Mouse (Mus musculus) CH12.LX (cell line): ENCODE measurements at regions not wholly inside any gene's neighbourhood (a gene's known extent, or its start where the extent isn't known, plus 50 kb on each side); places are given as distances from the start of the nearest gene placed in this dataset.

Source experiments
- DNase-seq: peaks from one replicate; pipeline ENCODE4 v3.0.0-alpha.2; 2013; ENCODE audit errors: extremely low read depth
- H3K27ac ChIP-seq: 2 replicates; pipeline ENCODE4 v1.5.1; 2012; ENCODE audit warnings: low read depth, mild to moderate bottlenecking, control low read depth, moderate library complexity; ENCODE audit not compliant: insufficient read depth
- H3K27me3 ChIP-seq: replicated peaks from 2 replicates; pipeline ENCODE3; 2012; ENCODE audit warnings: inconsistent platforms
- H3K36me3 ChIP-seq, 2 experiments: replicated peaks in 1 of 2; 2 replicates each; pipeline versions ENCODE3 to v1.6.1; 2012; ENCODE audit warnings: inconsistent platforms in 1 of 2, low read length in 1 of 2, mild to moderate bottlenecking in 1 of 2, mixed read lengths in 1 of 2, moderate library complexity in 1 of 2; ENCODE audit not compliant: control insufficient read depth in 1 of 2, insufficient read depth in 1 of 2
- H3K4me1 ChIP-seq, 2 experiments: 2 replicates each; pipeline ENCODE4 v1.6.1; 2012; ENCODE audit warnings: inconsistent platforms in 1 of 2, moderate library complexity in 1 of 2; ENCODE audit not compliant: insufficient read depth in 2 of 2, control insufficient read depth in 1 of 2
- H3K4me2 ChIP-seq: 2 replicates; pipeline ENCODE4 v1.6.1; 2012; ENCODE audit warnings: low read depth, mild to moderate bottlenecking, control low read depth; ENCODE audit not compliant: poor library complexity, insufficient read depth, severe bottlenecking
- H3K4me3 ChIP-seq, 3 experiments: fragments of 150-350 bp in 1 of 3; sonication (generic) in 1 of 3; replicated peaks in 1 of 3; 2 replicates each; pipeline versions ENCODE3 to v1.5.1; 2011 to 2012; ENCODE audit warnings: low read depth in 2 of 3, low read length in 2 of 3, mild to moderate bottlenecking in 2 of 3, moderate library complexity in 2 of 3, control low read depth in 1 of 3, improper control_type of control experiment in 1 of 3, inconsistent platforms in 1 of 3, mixed read lengths in 1 of 3; ENCODE audit not compliant: poor library complexity in 1 of 3
- H3K79me2 ChIP-seq: replicated peaks from 2 replicates; pipeline ENCODE4 v1.6.1; 2012; ENCODE audit warnings: mild to moderate bottlenecking, moderate library complexity; ENCODE audit not compliant: control insufficient read depth, poor library complexity, insufficient read depth, severe bottlenecking; ENCODE audit errors: extremely low read depth
- H3K9ac ChIP-seq: 2 replicates; pipeline ENCODE4 v1.6.1; 2012; ENCODE audit warnings: low read depth, mild to moderate bottlenecking, control low read depth, moderate library complexity; ENCODE audit not compliant: insufficient read depth
- H3K9me3 ChIP-seq: replicated peaks from 2 replicates; pipeline ENCODE3; 2012; ENCODE audit warnings: low read length, inconsistent platforms, mixed read lengths
- BHLHE40 ChIP-seq: IDR thresholded peaks from 2 replicates; pipeline ENCODE4 v1.6.1; 2011; ENCODE audit warnings: mild to moderate bottlenecking, low read depth, low read length, improper control_type of control experiment
- CHD1 ChIP-seq: IDR thresholded peaks from 2 replicates; pipeline ENCODE4 v1.6.1; 2012; ENCODE audit warnings: low read depth, low read length, improper control_type of control experiment, inconsistent platforms
- E2F4 ChIP-seq: IDR thresholded peaks from 2 replicates; pipeline ENCODE4 v1.6.1; 2011; ENCODE audit warnings: low read depth, low read length, improper control_type of control experiment; ENCODE audit not compliant: insufficient replicate concordance
- ELF1 ChIP-seq: IDR thresholded peaks from 2 replicates; pipeline ENCODE4 v1.6.1; 2014; ENCODE audit warnings: low read depth, mild to moderate bottlenecking, inconsistent platforms, low read length, improper control_type of control experiment
- GABPA ChIP-seq: IDR thresholded peaks from 2 replicates; pipeline ENCODE4 v1.6.1; 2012; ENCODE audit warnings: low read depth, low read length, improper control_type of control experiment, inconsistent platforms; ENCODE audit not compliant: insufficient replicate concordance
- HCFC1 ChIP-seq: IDR thresholded peaks from 2 replicates; pipeline ENCODE4 v1.6.1; 2012; ENCODE audit warnings: low read depth, mild to moderate bottlenecking, inconsistent platforms, low read length, improper control_type of control experiment
- KAT2A ChIP-seq: IDR thresholded peaks from 2 replicates; pipeline ENCODE4 v1.6.1; 2012; ENCODE audit warnings: low read length, improper control_type of control experiment, inconsistent platforms; ENCODE audit not compliant: insufficient replicate concordance
- MAX ChIP-seq: IDR thresholded peaks from 2 replicates; pipeline ENCODE4 v1.6.1; 2011; ENCODE audit warnings: low read length, improper control_type of control experiment
- MAZ ChIP-seq: IDR thresholded peaks from 2 replicates; pipeline ENCODE4 v1.6.1; 2012; ENCODE audit warnings: low read depth, mild to moderate bottlenecking, inconsistent platforms, low read length, improper control_type of control experiment, moderate library complexity
- POLR2A ChIP-seq: IDR thresholded peaks from 2 replicates; pipeline ENCODE4 v1.6.1; 2011; ENCODE audit warnings: low read depth, mild to moderate bottlenecking, improper control_type of control experiment, low read length
- POLR2AphosphoS2 ChIP-seq: IDR thresholded peaks from 2 replicates; pipeline ENCODE4 v1.6.1; 2011; ENCODE audit warnings: low read depth, low read length, improper control_type of control experiment
- RAD21 ChIP-seq: IDR thresholded peaks from 2 replicates; pipeline ENCODE4 v1.6.1; 2011; ENCODE audit warnings: low read depth, mild to moderate bottlenecking, low read length, improper control_type of control experiment, moderate library complexity
- SIN3A ChIP-seq: IDR thresholded peaks from 2 replicates; pipeline ENCODE4 v1.6.1; 2012; ENCODE audit warnings: low read length, improper control_type of control experiment, inconsistent platforms
- UBTF ChIP-seq: IDR thresholded peaks from 2 replicates; pipeline ENCODE4 v1.6.1; 2012; ENCODE audit warnings: low read depth, mild to moderate bottlenecking, inconsistent platforms, low read length, improper control_type of control experiment, moderate library complexity
- USF1 ChIP-seq: IDR thresholded peaks from 2 replicates; pipeline ENCODE4 v1.6.1; 2014; ENCODE audit warnings: low read depth, mild to moderate bottlenecking, inconsistent platforms, low read length, improper control_type of control experiment
- ZC3H11A ChIP-seq: IDR thresholded peaks from 2 replicates; pipeline ENCODE4 v1.6.1; 2012; ENCODE audit warnings: low read depth, mild to moderate bottlenecking, inconsistent platforms, low read length, improper control_type of control experiment
- ZKSCAN1 ChIP-seq: IDR thresholded peaks from 2 replicates; pipeline ENCODE4 v1.6.1; 2012; ENCODE audit warnings: low read depth, inconsistent platforms, low read length, improper control_type of control experiment, borderline replicate concordance
- ZNF384 ChIP-seq: IDR thresholded peaks from 2 replicates; pipeline ENCODE4 v1.6.1; 2012; ENCODE audit warnings: low read depth, low read length, improper control_type of control experiment, inconsistent platforms
- dilution Hi-C: fragments of 300-500 bp; cut with MboI; formaldehyde crosslinking; loops from 2 replicates; pipeline ENCODE4 v1.14.3; 2020; ENCODE audit warnings: low sequenced_read_pairs; ENCODE audit not compliant: extremely low pct_unique_long_range_greater_than_20kb, extremely low pct_ligation_motif_present
- in situ Hi-C: fragments of 300-500 bp; cut with MboI; formaldehyde crosslinking; loops from 3 replicates; pipeline ENCODE4 v1.14.3; 2019; ENCODE audit warnings: low sequenced_read_pairs, low pct_ligation_motif_present, low pct_unique_long_range_greater_than_20kb, mixed read lengths

- Histone ChIP-seq H3K9ac (no peak overlapping the region), H3K4me3 (no peak overlapping the region), H3K27ac (no peak overlapping the region), H3K4me1 (no peaks in the 10 kb centered on the region), H3K27me3 (no peaks in the 10 kb centered on the region), H3K4me2 (no peak overlapping the region), H3K9me3 (peaks cover 71% of the 10 kb centered on the region), H3K79me2 (no peaks in the 10 kb centered on the region), H3K36me3 (no peaks in the 10 kb centered on the region)
- dilution Hi-C loops (no loop called here), in situ Hi-C loops (no loop called here)
- TF ChIP-seq KAT2A, result no peak
- TF ChIP-seq CHD1, result no peak
- no peak for TF ChIP-seq ZKSCAN1
- TF ChIP-seq ZC3H11A, result no peak
- no peak for TF ChIP-seq GABPA
- DNase-seq, result no peak
These were observed 624.7 kb upstream of the Arpp21 start for GRCm38 (mm10) chr9:112860307-112860893.

GRCm38 (mm10) chr9:112841473-112841872, 605.7 kb upstream of the Arpp21 start:
- DNase-seq, result no peak
- no peak overlapping the region for H3K9ac ChIP-seq
- dilution Hi-C loops, result no loop called here
- no peaks in the 10 kb centered on the region for H3K36me3 ChIP-seq
- TF ChIP-seq UBTF, result no peak
- no peak for TF ChIP-seq POLR2AphosphoS2
- TF ChIP-seq SIN3A, result no peak
- no peak for TF ChIP-seq POLR2A
- no peak for TF ChIP-seq MAZ
- no peak for TF ChIP-seq USF1
- no peak for TF ChIP-seq MAX
- no peak for TF ChIP-seq E2F4
- TF ChIP-seq HCFC1, result no peak
- TF ChIP-seq CHD1, result no peak
- TF ChIP-seq ZNF384, result no peak
- TF ChIP-seq RAD21, result no peak
- TF ChIP-seq ELF1, result no peak
- no peak for TF ChIP-seq BHLHE40
- TF ChIP-seq, all 38 proteins: peak for 0
- Histone ChIP-seq H3K79me2 (no peaks in the 10 kb centered on the region), H3K4me3 (no peak overlapping the region), H3K27me3 (no peaks in the 10 kb centered on the region), H3K4me2 (no peak overlapping the region), H3K9me3 (peaks cover 52% of the 10 kb centered on the region), H3K27ac (no peak overlapping the region), H3K4me1 (no peaks in the 10 kb centered on the region)
- in situ Hi-C loops, result no loop called here
